Mouse (Mus musculus): ENCODE results near the gene Pcmtd2.

DNA sequence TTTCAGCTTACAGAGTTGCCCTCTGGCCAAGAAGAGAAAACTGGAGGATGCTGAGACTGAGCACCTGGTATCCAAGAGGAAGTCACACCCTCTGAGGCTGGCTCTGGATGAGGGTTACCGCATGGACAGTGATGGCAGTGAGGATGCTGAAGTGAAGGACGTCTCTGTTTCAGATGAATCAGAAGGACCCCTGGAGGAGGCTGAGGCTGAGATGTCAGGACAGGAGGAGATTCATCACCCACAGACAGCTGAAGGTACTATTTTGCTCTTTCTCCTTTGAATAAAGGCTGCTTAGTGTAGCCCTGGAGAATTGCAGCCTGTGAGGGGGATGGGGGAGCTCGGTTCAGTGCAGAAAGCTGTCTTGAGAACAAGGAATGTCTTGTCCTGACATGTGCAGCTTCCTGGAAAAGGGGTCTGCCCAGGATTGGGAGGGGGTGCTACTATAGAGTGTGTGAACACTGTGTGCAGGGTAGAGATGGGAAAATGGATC, 42.0 kb upstream of the Pcmtd2 start:
- TF ChIP-seq CTCF (IDR thresholded peaks at IDR 0.05; ENCODE audit: borderline replicate concordance, insufficient read depth, low read length) (no peak), POLR2A (IDR thresholded peaks at IDR 0.05; ENCODE audit: low read depth, low read length) (no peak)

All from embryonic fibroblast, embryonic 13.5 days (primary cell).